Mouse (Mus musculus): Measurements from ENCODE around the gene Slc22a16. TPM values are rescaled to one million over a fixed set of nuclear protein-coding genes. Genes with fewer than 3 reads are reported as not detected.

Slc22a16 gene
- polyA plus RNA-seq, 1 experiment from 2014 or later = not detected

DNA sequence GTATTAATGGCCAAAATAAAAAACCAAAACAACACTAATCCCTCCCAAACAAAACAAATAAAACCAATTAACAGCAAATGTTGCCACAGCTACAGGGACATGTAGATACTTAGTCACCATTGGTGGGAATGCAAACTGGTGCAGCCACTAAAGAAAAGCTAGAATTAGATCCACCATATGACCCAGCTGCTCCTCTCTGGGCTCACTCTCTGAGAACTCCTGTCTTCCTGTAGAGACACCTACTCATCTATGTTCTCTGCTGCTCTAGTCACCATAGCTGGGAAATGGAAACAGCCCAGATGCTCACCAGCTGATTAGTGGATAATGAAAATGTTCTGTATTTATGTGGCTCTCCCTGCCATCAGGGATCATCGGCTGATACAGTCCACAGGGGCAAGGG, 49.6 kb downstream of the Slc22a16 start:
- Histone ChIP-seq H3K4me1 (no peaks in the 10 kb centered on the region), H3K27me3 (no peaks in the 10 kb centered on the region), H3K36me3 (no peaks in the 10 kb centered on the region), H3K4me3 (no peak overlapping the region), H3K27ac (no peak overlapping the region), H3K4me2 (no peak overlapping the region), H3K9ac (no peak overlapping the region), H3K9me3 (no peaks in the 10 kb centered on the region)
- ATAC-seq (ENCODE audit: insufficient number of reproducible peaks, insufficient read depth, low FRiP score, low TSS enrichment, low read depth) = no peak
- WGBS = 63% methylated on average over 1 of the region's 1 CpGs

DNA sequence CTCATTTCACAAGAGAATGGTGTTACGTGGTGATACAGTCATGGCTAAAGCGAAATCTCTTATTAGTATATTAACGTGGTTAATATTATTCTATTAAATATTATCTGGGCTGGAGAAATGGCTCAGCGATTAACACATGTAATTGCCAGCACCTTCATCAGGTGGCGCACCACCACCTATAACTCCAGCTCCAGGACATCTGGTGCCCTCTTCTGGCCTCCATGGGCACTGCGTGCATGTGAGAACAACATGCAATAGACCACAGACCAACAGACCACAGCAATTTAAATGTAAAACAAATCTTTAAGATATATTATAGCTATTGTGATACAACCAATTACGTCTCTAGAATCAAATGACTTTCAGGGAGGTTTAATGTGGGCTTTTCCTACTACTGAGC, 59.0 kb downstream of the Slc22a16 start:
- H3K4me1 ChIP-seq = peaks cover 18% of the 10 kb centered on the region
- no peak overlapping the region for H3K4me2 ChIP-seq
- WGBS = 74% methylated on average over 7 of the region's 7 CpGs
- H3K27ac ChIP-seq = no peak overlapping the region
- H3K9ac ChIP-seq = no peak overlapping the region
- H3K36me3 ChIP-seq = no peaks in the 10 kb centered on the region
- H3K9me3 ChIP-seq = no peaks in the 10 kb centered on the region
- no peak for ATAC-seq (ENCODE audit: insufficient number of reproducible peaks, insufficient read depth, low FRiP score, low TSS enrichment, low read depth)
- no peaks in the 10 kb centered on the region for H3K27me3 ChIP-seq
- H3K4me3 ChIP-seq = no peak overlapping the region

DNA sequence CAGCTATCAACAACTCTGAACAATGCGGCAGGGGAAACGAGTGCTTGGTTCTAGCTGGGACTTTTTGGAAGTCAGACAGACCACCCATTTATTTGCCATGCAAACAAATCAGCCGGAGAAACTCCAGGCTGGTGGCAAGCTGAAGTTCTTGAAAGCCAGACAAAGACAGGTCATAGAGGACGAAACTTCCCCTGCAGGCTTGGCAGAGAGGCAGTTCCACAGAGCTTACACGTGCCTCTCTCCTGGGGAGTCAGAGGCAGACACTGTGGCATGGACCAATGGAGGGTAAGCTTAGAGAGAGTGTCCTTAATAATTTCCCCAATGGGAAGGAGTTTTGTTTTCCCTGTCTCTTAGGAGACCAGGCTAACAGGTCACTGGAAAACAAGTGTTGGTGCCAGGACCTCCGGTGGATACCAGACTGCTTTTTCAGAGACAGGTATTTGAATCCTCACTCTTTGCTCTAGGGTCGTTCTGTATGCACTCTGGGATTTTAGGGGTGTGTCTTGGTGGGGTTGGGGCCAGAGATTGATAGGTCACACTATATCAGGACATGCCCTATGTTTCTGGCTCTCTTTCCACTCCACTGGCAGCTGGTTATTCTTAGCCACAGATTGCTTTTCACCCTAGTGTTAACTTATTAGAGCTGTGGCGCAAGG, 59.6 kb downstream of the Slc22a16 start, which contains the start of gene Ddo:
Gene Ddo, plus strand, starts transcription at position 356 of the 656 bp plus-strand sequence.
- Histone ChIP-seq H3K4me3 (no peak within 1 kb of the TSS), H3K9ac (no peak within 1 kb of the TSS), H3K4me2 (no peak within 1 kb of the TSS), H3K36me3 (no peaks in the 10 kb centered on the region), H3K4me1 (peaks cover 18% of the 10 kb centered on the region), H3K27me3 (no peaks in the 10 kb centered on the region), H3K27ac (no peak within 1 kb of the TSS; the same call in 1 of the 2 replicates), H3K9me3 (no peaks in the 10 kb centered on the region)
- no peak for ATAC-seq (ENCODE audit: insufficient number of reproducible peaks, insufficient read depth, low FRiP score, low TSS enrichment, low read depth)
- WGBS = 64% methylated on average over 8 of the region's 8 CpGs

DNA sequence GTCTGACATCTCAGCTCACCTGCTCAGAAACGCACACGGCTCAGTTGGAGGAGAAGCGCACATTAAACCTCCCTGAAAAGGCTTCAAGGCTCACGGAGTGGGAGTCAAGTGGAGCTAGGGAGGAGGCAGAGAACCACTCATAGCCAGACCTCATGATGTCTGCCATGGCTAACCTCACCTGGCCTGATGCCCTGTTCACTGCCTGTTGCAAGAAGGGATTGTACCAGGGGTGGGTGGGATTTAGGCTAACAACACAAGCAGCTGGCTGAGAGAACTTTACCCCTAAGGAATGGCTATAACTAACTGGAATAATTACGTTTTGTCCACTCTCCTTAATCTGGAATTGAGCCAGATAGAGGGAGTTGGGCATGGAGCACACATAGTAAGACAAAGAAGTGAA, 60.3 kb downstream of the Slc22a16 start:
- Histone ChIP-seq H3K27me3 (no peaks in the 10 kb centered on the region), H3K9ac (no peak overlapping the region), H3K4me3 (no peak overlapping the region), H3K4me1 (peaks cover 18% of the 10 kb centered on the region), H3K36me3 (no peaks in the 10 kb centered on the region), H3K9me3 (no peaks in the 10 kb centered on the region), H3K27ac (no peak overlapping the region; the same call in 1 of the 2 replicates), H3K4me2 (no peak overlapping the region)
- WGBS = 66% methylated on average over 5 of the region's 5 CpGs
- ATAC-seq (ENCODE audit: insufficient number of reproducible peaks, insufficient read depth, low FRiP score, low TSS enrichment, low read depth) = no peak

DNA sequence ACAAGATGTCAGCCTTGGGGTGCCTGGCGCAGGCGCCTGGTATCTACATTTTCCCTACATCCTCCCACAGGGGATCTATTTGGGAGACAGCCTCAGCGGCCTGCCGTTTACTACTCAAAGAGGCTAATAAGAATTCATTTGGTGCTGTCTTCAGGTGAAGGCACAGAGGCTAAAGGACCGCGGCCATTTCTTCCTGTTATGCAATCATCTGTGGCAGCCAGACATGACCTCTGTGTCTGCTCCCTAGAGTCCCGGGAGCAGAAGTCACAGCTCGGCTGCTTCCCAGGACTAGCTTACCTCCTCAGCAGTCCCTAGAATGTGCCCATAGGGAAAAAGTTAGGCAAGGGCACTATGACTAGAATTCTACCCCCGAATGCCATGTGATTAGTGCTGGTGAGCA, 60.8 kb downstream of the Slc22a16 start:
- Histone ChIP-seq H3K27me3 (no peaks in the 10 kb centered on the region), H3K9me3 (no peaks in the 10 kb centered on the region), H3K36me3 (no peaks in the 10 kb centered on the region), H3K4me3 (no peak overlapping the region), H3K9ac (no peak overlapping the region), H3K27ac (no peak overlapping the region), H3K4me1 (peaks cover 18% of the 10 kb centered on the region), H3K4me2 (no peak overlapping the region)
- 60% methylated on average over 9 of the region's 9 CpGs for WGBS
- no peak for ATAC-seq (ENCODE audit: insufficient number of reproducible peaks, insufficient read depth, low FRiP score, low TSS enrichment, low read depth)

DNA sequence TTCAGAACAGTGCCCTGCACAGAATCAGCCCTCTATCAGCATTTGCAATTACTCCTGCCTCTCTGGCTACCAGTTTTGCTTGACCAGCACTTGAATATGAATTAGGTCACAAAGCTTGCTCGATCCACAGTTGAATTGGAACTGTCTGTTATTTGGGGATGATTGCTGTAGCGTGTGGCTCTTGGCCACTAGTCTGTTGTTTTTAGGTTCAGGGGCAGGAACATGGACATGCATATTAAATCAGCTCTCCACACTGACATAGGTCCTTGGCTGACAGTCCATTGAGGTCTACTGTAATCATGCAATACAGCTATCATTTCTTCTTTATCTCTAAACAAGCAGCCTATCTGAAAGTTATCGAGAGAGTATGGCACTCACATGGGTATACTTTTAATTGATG, 62.0 kb downstream of the Slc22a16 start:
- Histone ChIP-seq H3K36me3 (no peaks in the 10 kb centered on the region), H3K27me3 (no peaks in the 10 kb centered on the region), H3K4me1 (peaks cover 18% of the 10 kb centered on the region), H3K9me3 (no peaks in the 10 kb centered on the region), H3K4me3 (no peak overlapping the region), H3K27ac (no peak overlapping the region), H3K4me2 (no peak overlapping the region), H3K9ac (no peak overlapping the region)
- WGBS = 91% methylated on average over 3 of the region's 3 CpGs
- no peak for ATAC-seq (ENCODE audit: insufficient number of reproducible peaks, insufficient read depth, low FRiP score, low TSS enrichment, low read depth)

DNA sequence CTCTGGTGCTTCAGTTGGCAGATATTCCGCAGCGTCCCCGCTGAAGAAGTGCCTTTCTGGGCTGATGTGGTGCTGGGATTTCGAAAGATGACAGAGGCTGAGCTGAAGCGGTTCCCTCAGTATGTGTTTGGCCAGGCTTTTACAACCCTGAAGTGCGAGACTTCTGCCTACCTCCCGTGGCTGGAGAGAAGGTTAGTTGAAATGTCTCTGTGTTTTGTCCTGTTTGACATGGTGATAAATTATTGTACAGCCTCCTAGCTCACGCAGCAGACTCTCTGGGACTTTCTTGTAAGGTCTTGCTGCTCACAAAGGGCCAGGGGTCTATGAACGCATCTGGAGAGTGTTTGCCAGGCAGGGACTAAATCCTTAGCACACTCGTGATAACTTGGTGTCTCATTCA, 67.2 kb downstream of the Slc22a16 start:
- no peaks in the 10 kb centered on the region for H3K36me3 ChIP-seq
- H3K9me3 ChIP-seq = no peaks in the 10 kb centered on the region
- peaks cover 10% of the 10 kb centered on the region for H3K4me1 ChIP-seq
- no peaks in the 10 kb centered on the region; the same call in 1 of the 2 replicates for H3K27me3 ChIP-seq
- no peak overlapping the region for H3K27ac ChIP-seq
- H3K4me2 ChIP-seq = no peak overlapping the region
- H3K9ac ChIP-seq = no peak overlapping the region
- no peak overlapping the region for H3K4me3 ChIP-seq
- 63% methylated on average over 10 of the region's 10 CpGs for WGBS
- ATAC-seq (ENCODE audit: insufficient number of reproducible peaks, insufficient read depth, low FRiP score, low TSS enrichment, low read depth) = no peak

DNA sequence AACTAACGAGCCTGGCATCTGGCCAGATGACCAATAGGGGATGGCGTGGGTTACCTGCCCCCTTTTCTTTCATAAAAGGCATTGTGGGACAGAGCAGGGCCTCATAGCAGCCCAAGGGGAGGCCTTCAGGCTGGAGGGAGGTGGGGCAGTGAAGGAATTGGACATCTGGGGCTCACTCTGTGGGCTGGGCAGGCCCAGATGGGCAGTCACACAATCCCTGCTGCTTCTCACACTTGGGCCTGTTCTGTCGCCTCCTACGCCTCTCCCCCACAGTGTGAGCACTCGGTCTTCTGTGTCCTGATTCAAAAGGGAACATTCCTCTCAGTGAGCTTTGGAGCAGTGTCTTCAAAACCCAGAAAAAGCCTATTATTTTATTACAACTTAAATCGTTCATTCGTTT, 68.1 kb downstream of the Slc22a16 start:
- H3K27ac ChIP-seq = no peak overlapping the region
- H3K9ac ChIP-seq = no peak overlapping the region
- peaks cover 10% of the 10 kb centered on the region for H3K4me1 ChIP-seq
- WGBS = 68% methylated on average over 7 of the region's 7 CpGs
- no peak overlapping the region for H3K4me3 ChIP-seq
- H3K27me3 ChIP-seq = no peaks in the 10 kb centered on the region; the same call in 1 of the 2 replicates
- H3K4me2 ChIP-seq = no peak overlapping the region
- H3K9me3 ChIP-seq = no peaks in the 10 kb centered on the region
- no peaks in the 10 kb centered on the region for H3K36me3 ChIP-seq
- no peak for ATAC-seq (ENCODE audit: insufficient number of reproducible peaks, insufficient read depth, low FRiP score, low TSS enrichment, low read depth)

DNA sequence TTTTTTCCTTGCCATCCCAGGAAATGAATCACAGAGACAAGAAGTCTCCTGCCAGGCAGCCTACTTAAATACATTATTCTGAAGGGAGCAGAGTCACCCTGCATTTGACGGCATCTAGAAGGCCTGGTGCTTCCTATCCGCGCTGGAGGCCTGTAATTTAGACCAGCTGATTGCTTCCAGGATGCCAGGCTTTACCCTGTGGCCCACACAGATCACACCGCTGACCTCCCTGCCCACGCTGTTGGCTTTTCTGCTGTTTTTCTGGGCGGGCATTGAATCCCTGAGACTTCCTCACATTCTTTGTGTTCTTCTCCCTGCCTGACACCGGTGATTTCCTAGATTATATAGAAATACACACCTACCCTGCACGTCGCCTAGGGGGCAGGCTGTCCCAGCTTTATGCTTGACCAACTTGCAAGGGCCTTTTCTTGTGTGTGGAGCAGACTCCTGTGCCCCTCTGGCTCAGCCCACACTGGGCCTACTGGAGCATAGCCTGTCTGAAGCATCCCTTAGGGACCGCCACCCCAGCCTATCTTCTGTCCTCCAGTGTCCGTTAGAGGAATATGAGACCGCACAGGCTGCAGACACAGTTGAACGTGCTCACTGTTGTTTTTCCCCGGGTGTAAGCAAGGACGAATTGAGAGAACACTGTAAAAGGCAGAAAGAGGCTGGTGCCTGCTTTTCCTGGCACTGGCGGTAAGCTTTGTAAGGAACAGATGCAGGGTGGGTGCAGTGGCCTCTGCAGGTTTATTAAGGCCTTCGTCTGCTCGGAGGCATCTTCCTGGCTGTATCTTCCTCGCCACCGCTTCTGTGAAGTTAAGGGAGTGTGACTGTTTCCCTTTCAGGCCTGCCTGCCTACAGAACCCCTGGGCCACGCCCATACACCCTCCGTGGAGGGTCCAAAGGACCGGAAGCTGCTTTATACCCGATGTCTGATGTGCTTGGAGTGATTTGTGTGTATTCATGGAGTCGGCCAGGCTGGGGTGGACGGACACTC, 69.0 kb downstream of the Slc22a16 start:
- Histone ChIP-seq H3K9ac (no peak overlapping the region; the same call in 1 of the 2 replicates), H3K27ac (no peak overlapping the region), H3K4me2 (no peak overlapping the region), H3K4me3 (no peak overlapping the region), H3K27me3 (no peaks in the 10 kb centered on the region; the same call in 1 of the 2 replicates), H3K36me3 (no peaks in the 10 kb centered on the region), H3K9me3 (no peaks in the 10 kb centered on the region), H3K4me1 (peaks cover 10% of the 10 kb centered on the region)
- no peak for ATAC-seq (ENCODE audit: insufficient number of reproducible peaks, insufficient read depth, low FRiP score, low TSS enrichment, low read depth)
- 51% methylated on average over 26 of the region's 26 CpGs for WGBS

DNA sequence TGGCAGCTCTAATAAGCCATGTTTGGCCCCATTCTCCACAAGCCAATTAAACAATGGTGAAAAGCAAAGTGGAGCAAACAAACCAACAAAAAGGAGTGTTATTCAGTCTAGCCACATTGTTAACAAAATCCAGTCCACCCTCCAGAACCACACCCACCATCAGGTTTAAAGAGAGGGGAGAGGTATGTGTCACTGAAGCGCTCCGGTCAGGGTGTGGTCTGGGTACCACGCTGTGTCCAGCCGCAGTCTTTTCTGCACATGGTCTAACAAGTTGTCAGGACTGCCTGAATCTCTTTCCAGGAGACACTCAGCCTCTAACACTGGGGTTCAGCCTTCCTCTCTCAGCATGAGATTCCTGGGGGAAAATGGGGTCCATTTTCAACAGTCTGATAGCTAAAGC, 70.3 kb downstream of the Slc22a16 start:
- Histone ChIP-seq H3K27ac (no peak overlapping the region), H3K4me2 (no peak overlapping the region), H3K9me3 (no peaks in the 10 kb centered on the region), H3K27me3 (no peaks in the 10 kb centered on the region; the same call in 1 of the 2 replicates), H3K4me1 (peaks cover 10% of the 10 kb centered on the region), H3K9ac (no peak overlapping the region), H3K36me3 (no peaks in the 10 kb centered on the region), H3K4me3 (no peak overlapping the region)
- 92% methylated on average over 4 of the region's 4 CpGs for WGBS
- no peak for ATAC-seq (ENCODE audit: insufficient number of reproducible peaks, insufficient read depth, low FRiP score, low TSS enrichment, low read depth)

DNA sequence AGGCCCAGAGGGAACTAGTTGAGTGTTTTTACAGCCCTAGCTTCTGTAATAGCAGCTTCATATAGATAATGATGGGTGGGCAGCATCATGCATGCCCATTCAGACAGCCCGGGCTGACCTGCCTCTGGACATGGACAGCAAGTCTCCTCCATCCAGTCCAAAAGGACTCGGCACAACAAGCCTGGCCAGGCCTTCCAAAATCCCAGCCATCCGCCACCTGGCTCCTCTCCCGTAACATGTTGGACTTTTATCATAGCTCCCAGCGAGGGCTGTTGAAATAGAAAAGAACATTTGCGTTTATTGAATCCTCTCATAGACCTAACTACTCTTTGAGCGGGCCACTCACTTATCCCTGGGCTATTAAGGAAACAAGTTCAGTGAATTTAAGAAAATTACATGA, 71.8 kb downstream of the Slc22a16 start:
- H3K9ac ChIP-seq = no peak overlapping the region
- H3K27me3 ChIP-seq = no peaks in the 10 kb centered on the region; the same call in 1 of the 2 replicates
- WGBS = 83% methylated on average over 7 of the region's 7 CpGs
- no peak overlapping the region for H3K4me2 ChIP-seq
- H3K36me3 ChIP-seq = no peaks in the 10 kb centered on the region
- no peaks in the 10 kb centered on the region for H3K9me3 ChIP-seq
- H3K27ac ChIP-seq = no peak overlapping the region
- no peak for ATAC-seq (ENCODE audit: insufficient number of reproducible peaks, insufficient read depth, low FRiP score, low TSS enrichment, low read depth)
- no peak overlapping the region for H3K4me3 ChIP-seq
- peaks cover 10% of the 10 kb centered on the region for H3K4me1 ChIP-seq
